Mouse (Mus musculus): ENCODE results near the gene Phactr3.

DNA sequence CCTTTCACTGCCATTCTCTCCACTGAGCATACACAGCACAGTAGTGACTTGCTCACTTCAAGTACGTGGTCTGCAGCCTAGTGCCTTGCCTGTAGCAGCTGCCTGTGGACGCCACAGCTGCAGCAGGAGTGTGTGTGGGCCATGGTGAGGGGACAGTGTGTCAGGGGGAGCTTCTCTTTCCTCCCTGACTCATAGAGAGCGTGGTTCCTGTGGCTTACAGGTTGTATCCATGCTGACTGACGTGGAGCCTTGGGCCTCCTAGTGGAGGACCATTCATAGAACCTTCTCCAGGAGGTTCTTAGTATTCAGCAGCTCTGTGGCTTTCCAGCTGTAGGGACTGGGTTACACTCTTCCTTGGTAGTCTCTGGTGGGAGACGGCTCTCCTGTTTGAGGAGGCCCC is 9.8 kb downstream of the Phactr3 start:
- TF ChIP-seq POLR2A (IDR thresholded peaks at IDR 0.05; ENCODE audit: insufficient read depth, low read depth, low read length), result no peak
- TF ChIP-seq CTCF (IDR thresholded peaks at IDR 0.05; ENCODE audit: insufficient read depth, low read depth, low read length), result no peak

Data from olfactory bulb, adult 2 months (tissue).